Mouse (Mus musculus) olfactory bulb, adult 2 months (tissue): ENCODE measurements around the gene Gm13271. TPM values are rescaled to one million over a fixed set of nuclear protein-coding genes. Genes with fewer than 3 reads are reported as not detected.
"Not testable (repeated sequence)": the region's sequence is repeated elsewhere in the genome, so short reads cannot be mapped to it uniquely, and the experiment has no call there.

Source experiments
- H3K27ac ChIP-seq: fragments of 200-500 bp; 2 replicates; pipeline ENCODE4 v1.5.1; 2012; ENCODE audit warnings: low read depth, low read length; ENCODE audit not compliant: insufficient read depth
- H3K4me1 ChIP-seq: fragments of 200-500 bp; 2 replicates; pipeline ENCODE4 v1.6.1; 2012; ENCODE audit warnings: low read length; ENCODE audit not compliant: control insufficient read depth, insufficient read depth
- H3K4me3 ChIP-seq: fragments of 200-500 bp; 2 replicates; pipeline ENCODE4 v1.5.1; 2012; ENCODE audit warnings: mild to moderate bottlenecking, low read depth, low read length, moderate library complexity; ENCODE audit not compliant: insufficient read depth
- CTCF ChIP-seq: fragments of 200-500 bp; IDR thresholded peaks from 2 replicates; pipeline ENCODE4 v1.5.1; 2012; ENCODE audit warnings: low read depth, mild to moderate bottlenecking, low read length, moderate library complexity; ENCODE audit not compliant: insufficient read depth
- WGBS: fragments of 180-500 bp; shearing (Covaris S2); methylation state at CpG from one replicate; pipeline ENCODE4 v1.1.7; 2018; 5-methylcytosine and 5-hydroxymethylcytosine counted together
- polyA plus RNA-seq: library from polyadenylated mRNA; stranded (reverse); fragments of >200 nt; gene quantifications from 2 replicates; pipeline ENCODE4 v1.2.4, GENCODE M21; 2012; ENCODE audit warnings: low replicate concordance; ENCODE audit not compliant: missing spikeins, insufficient read depth, insufficient read length

Gene Gm13271
- polyA plus RNA-seq, 1 experiment: not detected

DNA sequence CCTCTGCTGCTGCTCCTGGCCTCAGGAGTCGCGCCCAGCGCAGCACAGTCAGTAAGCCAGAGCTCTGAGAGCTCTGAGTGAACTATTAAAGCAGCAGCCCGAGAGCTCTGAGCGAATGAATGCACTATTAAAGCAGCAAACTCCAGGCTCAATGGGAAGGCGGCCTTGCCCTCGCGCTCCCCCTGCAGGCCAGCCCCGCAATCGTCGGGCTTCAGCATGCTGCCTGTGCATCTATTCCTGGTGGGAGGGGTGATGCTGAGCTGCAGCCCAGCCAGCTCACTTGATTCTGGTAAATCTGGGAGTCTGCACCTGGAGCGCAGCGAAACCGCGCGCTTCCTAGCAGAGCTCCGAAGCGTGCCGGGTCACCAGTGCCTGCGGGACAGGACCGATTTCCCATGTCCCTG lies 3.0 kb downstream of the Gm13271 start:
- peak; percentile 55 for TF ChIP-seq CTCF
- H3K27ac ChIP-seq, H3K4me1 ChIP-seq: not testable (repeated sequence)
- peak overlapping the region; percentile 43 for H3K4me3 ChIP-seq
- under 1% methylated on average over 19 of the region's 21 CpGs for WGBS

DNA sequence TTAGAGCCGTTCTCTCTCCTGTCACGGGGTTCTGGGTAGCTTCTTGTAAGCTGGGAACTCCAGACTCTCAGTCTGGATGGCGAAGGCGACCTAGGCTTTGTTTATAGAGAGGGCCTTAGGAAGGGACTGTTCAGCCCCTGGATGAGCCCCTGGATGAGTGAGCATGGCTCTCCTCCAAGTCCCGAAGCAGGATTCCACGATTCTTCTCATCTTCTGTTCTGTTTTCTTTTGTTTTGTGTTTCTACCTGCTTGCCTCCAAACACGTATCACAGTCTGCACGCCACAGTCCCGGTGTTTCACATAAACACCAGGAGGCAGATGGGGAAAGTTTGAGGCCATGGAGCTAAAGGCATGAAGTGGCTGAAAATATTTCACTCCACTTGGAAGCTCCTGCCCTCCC lies 4.1 kb downstream of the Gm13271 start:
- not testable (repeated sequence) for H3K27ac ChIP-seq, H3K4me1 ChIP-seq, H3K4me3 ChIP-seq
- 88% methylated on average over 9 of the region's 9 CpGs for whole genome bisulfite sequencing

DNA sequence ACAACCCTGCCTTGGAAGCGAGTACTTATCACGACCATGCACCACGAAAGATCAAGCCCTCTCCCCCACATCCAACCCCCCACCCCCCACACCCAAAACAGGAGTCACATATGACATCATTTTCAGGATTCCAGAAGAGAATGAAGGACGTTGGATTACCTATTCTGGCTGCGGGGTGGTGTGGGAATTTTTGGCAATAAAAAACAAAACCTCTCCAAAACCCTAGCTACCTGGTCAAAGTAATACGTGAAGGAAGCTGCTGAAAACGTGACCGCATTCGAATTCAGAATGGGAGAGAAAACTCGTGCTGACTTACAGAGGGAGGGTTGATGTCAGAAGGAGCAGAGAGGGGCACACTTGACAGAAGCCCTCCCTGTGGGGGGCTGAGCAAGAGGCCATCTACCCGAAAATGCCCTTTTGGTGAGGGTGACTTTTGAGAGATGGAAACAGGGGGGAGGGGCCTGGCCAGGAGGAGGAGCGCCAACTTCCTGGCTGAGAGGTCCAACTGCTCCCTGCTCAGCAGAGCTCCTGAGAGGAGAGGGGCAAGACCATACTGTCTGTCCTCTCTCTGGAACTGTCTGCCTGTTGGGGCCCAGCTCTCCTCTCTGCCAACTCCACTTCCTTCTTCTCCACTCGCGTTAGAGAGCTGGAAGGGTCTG lies 5.1 kb downstream of the Gm13271 start, which contains the start of gene Gm13283:
Gene Gm13283 (plus strand): TSS at position 510 of the 659 bp plus-strand sequence.
- not testable (repeated sequence) for H3K4me1 ChIP-seq, H3K27ac ChIP-seq
- 28% methylated on average over 10 of the region's 14 CpGs for WGBS
- peak within 1 kb of the TSS; percentile 40 for H3K4me3 ChIP-seq

DNA sequence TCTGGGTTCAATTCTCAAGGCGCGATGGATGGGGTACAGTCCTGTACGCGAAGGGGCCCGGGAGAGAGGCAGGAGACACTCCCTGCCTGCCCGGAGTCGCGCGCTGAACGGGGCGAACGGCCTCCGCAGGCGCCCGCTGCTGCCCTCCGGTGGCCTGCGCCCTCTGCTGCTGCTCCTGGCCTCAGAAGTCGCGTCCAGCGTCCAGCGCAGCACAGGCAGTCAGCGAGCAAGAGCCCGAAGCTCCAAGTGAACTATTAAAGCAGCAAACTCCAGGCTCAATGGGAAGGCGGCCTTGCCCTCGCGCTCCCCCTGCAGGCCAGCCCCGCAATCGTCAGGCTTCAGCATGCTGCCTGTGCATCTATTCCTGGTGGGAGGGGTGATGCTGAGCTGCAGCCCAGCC lies 5.8 kb downstream of the Gm13271 start:
- WGBS: under 1% methylated on average over 23 of the region's 28 CpGs
- not testable (repeated sequence) for H3K27ac ChIP-seq

DNA sequence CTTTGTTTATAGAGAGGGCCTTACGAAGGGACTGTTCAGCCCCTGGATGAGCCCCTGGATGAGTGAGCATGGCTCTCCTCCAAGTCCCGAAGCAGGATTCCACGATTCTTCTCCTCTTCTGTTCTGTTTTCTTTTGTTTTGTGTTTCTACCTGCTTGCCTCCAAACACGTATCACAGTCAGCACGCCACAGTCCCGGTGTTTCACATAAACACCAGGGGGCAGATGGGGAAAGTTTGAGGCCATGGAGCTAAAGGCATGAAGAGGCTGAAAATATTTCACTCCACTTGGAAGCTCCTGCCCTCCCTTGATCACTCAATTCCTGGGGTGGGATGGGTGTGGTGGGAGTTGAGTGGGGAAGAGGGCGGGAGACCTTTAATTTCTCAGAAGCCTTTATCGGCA lies 7.1 kb downstream of the Gm13271 start:
- 84% methylated on average over 6 of the region's 8 CpGs for WGBS
- not testable (repeated sequence) for H3K4me3 ChIP-seq, H3K4me1 ChIP-seq, H3K27ac ChIP-seq

More for the DNA sequence above, 5.8 kb downstream of the Gm13271 start:
- H3K4me3 ChIP-seq: peak overlapping the region; percentile 40
- H3K4me1 ChIP-seq: not testable (repeated sequence)

DNA sequence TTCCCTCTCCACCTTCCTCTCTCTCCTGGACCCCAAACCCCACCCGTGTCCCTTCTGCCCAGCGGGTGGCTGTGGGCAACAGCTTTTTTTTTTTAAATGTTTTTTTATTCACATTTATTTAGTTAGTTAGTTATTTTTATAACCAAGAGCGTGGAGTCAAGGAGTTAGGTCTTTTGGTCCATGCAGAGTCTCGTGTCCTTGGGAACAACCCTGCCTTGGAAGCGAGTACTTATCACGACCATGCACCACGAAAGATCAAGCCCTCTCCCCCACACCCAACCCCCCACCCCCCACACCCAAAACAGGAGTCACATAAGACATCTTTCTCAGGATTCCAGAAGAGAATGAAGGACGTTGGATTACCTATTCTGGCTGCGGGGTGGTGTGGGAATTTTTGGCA lies 7.7 kb downstream of the Gm13271 start:
- H3K27ac ChIP-seq, H3K4me1 ChIP-seq, H3K4me3 ChIP-seq: not testable (repeated sequence)
- 72% methylated on average over 9 of the region's 9 CpGs for WGBS

DNA sequence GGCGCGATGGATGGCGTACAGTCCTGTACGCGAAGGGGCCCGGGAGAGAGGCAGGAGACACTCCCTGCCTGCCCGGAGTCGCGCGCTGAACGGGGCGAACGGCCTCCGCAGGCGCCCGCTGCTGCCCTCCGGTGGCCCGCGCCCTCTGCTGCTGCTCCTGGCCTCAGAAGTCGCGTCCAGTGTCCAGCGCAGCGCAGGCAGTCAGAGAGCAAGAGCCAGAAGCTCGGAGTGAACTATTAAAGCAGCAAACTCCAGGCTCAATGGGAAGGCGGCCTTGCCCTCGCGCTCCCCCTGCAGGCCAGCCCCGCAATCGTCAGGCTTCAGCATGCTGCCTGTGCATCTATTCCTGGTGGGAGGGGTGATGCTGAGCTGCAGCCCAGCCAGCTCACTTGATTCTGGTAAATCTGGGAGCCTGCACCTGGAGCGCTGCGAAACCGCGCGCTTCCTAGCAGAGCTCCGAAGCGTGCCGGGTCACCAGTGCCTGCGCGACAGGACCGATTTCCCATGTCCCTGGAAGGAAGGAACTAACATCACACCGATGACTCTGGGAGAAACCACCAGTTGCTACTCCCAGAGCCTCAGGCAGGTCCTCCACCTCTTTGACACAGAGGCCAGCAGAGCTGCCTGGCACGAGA lies 8.8 kb downstream of the Gm13271 start:
- H3K4me3 ChIP-seq: peak overlapping the region; percentile 44
- WGBS: 3% methylated on average over 42 of the region's 42 CpGs
- not testable (repeated sequence) for H3K4me1 ChIP-seq, H3K27ac ChIP-seq

DNA sequence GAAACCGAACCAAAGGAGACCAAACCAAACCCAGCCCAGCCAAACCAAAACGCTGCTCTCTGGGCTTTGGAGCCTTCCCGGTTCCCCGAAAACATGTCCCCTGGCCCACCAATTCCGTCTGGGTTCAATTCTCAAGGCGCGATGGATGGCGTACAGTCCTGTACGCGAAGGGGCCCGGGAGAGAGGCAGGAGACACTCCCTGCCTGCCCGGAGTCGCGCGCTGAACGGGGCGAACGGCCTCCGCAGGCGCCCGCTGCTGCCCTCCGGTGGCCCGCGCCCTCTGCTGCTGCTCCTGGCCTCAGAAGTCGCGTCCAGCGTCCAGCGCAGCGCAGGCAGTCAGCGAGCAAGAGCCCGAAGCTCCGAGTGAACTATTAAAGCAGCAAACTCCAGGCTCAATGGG lies 18.9 kb downstream of the Gm13271 start, which contains the start of gene Gm13290:
Gene Gm13290 (plus strand): TSS at position 301 of the 400 bp plus-strand sequence.
- no CpG with 5 or more reads among the region's 32 CpGs for WGBS
- H3K27ac ChIP-seq, H3K4me3 ChIP-seq, H3K4me1 ChIP-seq: not testable (repeated sequence)

DNA sequence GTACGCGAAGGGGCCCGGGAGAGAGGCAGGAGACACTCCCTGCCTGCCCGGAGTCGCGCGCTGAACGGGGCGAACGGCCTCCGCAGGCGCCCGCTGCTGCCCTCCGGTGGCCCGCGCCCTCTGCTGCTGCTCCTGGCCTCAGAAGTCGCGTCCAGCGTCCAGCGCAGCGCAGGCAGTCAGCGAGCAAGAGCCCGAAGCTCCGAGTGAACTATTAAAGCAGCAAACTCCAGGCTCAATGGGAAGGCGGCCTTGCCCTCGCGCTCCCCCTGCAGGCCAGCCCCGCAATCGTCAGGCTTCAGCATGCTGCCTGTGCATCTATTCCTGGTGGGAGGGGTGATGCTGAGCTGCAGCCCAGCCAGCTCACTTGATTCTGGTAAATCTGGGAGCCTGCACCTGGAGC lies 22.0 kb downstream of the Gm13271 start, which contains the start of gene Gm13289:
Gene Gm13289 (plus strand): TSS at position 301 of the 400 bp plus-strand sequence.
- WGBS: no CpG with 5 or more reads among the region's 29 CpGs
- H3K4me3 ChIP-seq, H3K27ac ChIP-seq, H3K4me1 ChIP-seq: not testable (repeated sequence)

DNA sequence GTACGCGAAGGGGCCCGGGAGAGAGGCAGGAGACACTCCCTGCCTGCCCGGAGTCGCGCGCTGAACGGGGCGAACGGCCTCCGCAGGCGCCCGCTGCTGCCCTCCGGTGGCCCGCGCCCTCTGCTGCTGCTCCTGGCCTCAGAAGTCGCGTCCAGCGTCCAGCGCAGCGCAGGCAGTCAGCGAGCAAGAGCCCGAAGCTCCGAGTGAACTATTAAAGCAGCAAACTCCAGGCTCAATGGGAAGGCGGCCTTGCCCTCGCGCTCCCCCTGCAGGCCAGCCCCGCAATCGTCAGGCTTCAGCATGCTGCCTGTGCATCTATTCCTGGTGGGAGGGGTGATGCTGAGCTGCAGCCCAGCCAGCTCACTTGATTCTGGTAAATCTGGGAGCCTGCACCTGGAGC lies 24.9 kb downstream of the Gm13271 start, which contains the start of gene Gm13272:
Gene Gm13272 (plus strand): TSS at position 301 of the 400 bp plus-strand sequence.
- not testable (repeated sequence) for H3K4me3 ChIP-seq, H3K4me1 ChIP-seq, H3K27ac ChIP-seq
- no CpG with 5 or more reads among the region's 29 CpGs for WGBS

DNA sequence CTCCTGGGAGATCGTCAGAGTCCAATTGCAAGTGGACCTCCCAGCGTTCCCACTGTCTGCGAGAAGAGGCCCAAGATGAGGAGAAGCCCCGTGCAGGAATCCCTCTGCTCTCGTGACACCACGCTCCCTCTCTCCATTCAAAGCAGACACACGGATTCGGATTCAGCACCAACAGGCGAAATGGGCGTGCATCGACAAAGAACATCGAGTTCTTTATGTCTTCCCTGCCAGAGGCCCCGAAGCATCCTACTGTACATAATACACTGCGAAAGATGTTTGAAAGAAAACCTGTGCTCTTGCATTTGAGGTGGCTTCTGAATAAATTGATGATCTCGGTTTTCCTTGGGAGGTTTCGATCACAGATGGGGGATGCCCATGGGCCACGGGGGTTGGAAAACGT lies 25.7 kb downstream of the Gm13271 start:
- WGBS: 59% methylated on average over 16 of the region's 18 CpGs
- not testable (repeated sequence) for H3K27ac ChIP-seq, H3K4me1 ChIP-seq, H3K4me3 ChIP-seq

DNA sequence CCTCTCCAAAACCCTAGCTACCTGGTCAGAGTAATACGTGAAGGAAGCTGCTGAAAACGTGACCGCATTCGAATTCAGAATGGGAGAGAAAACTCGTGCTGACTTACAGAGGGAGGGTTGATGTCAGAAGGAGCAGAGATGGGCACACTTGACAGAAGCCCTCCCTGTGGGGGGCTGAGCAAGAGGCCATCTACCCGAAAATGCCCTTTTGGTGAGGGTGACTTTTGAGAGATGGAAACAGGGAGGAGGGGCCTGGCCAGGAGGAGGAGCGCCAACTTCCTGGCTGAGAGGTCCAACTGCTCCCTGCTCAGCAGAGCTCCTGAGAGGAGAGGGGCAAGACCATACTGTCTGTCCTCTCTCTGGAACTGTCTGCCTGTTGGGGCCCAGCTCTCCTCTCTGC lies 27.2 kb downstream of the Gm13271 start, which contains the start of gene Ifnz:
Gene Ifnz (plus strand): TSS at position 301 of the 400 bp plus-strand sequence.
- 22% methylated on average over 5 of the region's 7 CpGs for WGBS

DNA sequence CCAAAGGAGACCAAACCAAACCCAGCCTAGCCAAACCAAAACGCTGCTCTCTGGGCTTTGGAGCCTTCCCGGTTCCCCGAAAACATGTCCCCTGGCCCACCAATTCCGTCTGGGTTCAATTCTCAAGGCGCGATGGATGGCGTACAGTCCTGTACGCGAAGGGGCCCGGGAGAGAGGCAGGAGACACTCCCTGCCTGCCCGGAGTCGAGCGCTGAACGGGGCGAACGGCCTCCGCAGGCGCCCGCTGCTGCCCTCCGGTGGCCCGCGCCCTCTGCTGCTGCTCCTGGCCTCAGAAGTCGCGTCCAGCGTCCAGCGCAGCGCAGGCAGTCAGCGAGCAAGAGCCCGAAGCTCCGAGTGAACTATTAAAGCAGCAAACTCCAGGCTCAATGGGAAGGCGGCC lies 27.7 kb downstream of the Gm13271 start:
- H3K4me1 ChIP-seq, H3K27ac ChIP-seq: not testable (repeated sequence)
- 0% methylated on average over 11 of the region's 31 CpGs for WGBS
- H3K4me3 ChIP-seq: peak overlapping the region; percentile 29; the same call in 1 of the 2 replicates

More for the DNA sequence above, 27.2 kb downstream of the Gm13271 start, which contains the start of gene Ifnz:
- H3K4me1 ChIP-seq, H3K27ac ChIP-seq: not testable (repeated sequence)
- peak within 1 kb of the TSS; percentile 29; the same call in 1 of the 2 replicates for H3K4me3 ChIP-seq

DNA sequence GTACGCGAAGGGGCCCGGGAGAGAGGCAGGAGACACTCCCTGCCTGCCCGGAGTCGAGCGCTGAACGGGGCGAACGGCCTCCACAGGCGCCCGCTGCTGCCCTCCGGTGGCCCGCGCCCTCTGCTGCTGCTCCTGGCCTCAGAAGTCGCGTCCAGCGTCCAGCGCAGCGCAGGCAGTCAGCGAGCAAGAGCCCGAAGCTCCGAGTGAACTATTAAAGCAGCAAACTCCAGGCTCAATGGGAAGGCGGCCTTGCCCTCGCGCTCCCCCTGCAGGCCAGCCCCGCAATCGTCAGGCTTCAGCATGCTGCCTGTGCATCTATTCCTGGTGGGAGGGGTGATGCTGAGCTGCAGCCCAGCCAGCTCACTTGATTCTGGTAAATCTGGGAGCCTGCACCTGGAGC lies 30.7 kb downstream of the Gm13271 start, which contains the start of gene Gm13276:
Gene Gm13276 (plus strand): TSS at position 301 of the 400 bp plus-strand sequence.
- H3K4me1 ChIP-seq, H3K27ac ChIP-seq, H3K4me3 ChIP-seq: not testable (repeated sequence)
- no CpG with 5 or more reads among the region's 27 CpGs for WGBS
